Mouse (Mus musculus): Measurements from ENCODE around the gene Rbms1.

Gene Rbms1

DNA sequence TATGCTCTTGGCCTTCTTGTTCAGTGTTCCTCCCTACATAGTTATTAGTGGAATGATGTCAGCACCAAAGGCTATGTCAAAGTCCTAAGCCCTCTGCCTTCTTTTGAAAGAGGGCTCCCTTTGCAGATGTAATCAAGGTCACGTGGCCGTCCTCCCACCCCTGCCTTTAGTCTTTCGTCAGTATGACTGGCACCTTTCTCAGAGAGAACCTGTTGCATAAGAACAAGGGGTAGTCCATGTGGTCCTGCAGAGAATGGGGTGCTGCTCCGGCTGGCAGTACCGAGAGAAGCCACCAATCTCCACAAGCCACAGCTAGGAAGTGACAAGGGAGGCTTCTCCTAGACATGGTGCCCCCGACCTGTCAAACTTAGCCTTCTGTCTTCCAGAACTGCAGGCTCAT lies 154.2 kb downstream of the Rbms1 start:
- no peak for DNase-seq (ENCODE audit: low spot score in 2 of 2)

DNA sequence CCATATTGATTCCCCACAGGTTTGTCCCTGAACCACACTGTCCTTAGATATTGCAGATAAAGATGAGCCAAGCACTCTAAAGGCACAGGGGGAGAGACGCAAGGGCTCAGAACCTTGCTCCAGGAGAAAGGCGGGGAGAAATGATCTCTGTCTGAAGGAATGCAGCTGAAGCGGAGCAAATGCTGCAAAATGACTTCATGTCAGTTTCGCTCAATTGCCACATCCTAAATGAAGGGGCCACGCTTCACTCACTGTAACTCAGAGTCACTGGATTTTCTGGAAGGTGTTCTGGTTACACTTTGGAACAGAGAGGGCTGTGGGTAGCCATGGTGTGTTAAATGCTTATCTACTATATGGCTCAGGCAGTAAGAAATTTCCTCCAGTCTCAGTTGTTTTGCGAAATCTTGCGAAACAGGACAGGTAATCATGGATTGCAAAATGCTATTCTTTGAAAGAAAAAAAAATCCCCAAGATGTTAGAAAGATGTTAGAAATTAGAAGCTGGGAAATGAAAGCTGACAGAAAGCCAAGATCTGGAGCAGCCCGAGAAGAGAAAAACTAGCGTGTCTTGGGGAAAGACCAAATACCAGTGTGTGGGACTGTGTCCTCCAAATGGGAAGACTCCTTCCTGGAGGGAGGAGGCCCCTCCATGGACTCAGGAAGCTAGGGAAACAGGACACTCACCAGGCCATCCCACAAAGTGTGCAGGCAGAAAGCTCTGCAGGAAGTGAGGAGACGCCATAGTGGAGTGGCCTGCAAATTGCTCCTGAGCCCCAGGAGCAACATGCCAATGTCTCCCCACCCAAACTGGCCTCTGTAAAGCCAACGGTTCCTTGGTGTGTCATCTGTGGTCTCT lies 155.4 kb downstream of the Rbms1 start:
- no peak for DNase-seq (ENCODE audit: low spot score in 2 of 2)

DNA sequence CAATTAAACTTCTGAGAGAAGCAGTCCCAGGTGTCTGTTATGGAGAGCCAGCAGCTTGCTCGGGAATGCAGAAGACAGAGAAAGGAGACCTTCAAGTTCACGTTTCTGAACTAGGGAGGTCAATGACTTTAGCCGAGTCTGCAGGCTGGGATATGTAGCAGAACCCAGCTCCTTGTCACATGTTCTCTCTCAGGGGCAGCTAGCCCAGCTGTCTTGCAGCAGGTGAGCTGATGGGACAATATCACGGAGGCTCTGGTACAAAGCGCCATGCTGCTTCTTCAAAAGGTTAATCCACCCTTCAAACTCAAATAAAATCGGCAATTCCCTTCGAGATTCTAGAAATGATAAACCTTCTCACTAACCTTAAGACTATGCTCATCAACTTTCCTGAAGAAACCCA lies 158.2 kb downstream of the Rbms1 start:
- DNase-seq (ENCODE audit: low spot score in 2 of 2), result no peak

DNA sequence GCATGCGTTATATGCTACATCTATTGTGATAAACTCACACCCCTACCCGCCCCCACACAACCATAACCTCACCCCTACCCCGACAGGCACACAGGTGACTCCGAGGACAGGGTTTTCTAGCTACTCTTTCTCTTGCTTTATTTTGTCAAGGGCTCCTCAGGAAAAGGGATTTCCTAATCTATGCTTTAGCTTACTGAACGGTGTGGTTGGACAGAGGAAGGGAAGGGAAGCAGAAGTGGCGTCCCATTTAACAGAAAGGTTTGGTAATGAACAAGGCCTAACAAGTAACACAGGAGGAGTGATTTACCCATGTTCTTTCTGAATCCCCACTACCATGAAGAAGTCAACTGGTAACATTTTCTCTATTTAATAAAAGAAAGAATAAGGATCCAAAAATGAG lies 159.6 kb downstream of the Rbms1 start:
- DNase-seq (ENCODE audit: low spot score in 2 of 2), result no peak

DNA sequence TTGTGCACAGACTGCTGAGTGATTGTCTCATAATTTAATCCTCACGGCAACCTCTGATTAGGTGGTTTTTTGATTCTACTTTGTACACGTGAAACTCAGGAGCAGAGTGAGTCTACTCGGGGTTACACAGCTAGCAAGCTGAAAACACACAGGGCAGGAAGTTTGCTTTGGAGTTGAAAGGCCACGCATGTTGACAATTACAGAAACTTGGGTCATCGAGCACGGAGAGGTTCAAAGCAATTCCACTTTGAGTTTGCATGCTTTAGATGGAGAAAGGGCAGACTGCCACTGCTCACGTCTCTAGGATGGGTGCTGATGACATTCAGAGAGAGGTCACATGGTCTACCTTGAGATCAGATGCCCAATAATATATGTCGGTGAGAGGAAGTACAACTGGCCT lies 160.2 kb downstream of the Rbms1 start:
- no peak for DNase-seq (ENCODE audit: low spot score in 2 of 2)

DNA sequence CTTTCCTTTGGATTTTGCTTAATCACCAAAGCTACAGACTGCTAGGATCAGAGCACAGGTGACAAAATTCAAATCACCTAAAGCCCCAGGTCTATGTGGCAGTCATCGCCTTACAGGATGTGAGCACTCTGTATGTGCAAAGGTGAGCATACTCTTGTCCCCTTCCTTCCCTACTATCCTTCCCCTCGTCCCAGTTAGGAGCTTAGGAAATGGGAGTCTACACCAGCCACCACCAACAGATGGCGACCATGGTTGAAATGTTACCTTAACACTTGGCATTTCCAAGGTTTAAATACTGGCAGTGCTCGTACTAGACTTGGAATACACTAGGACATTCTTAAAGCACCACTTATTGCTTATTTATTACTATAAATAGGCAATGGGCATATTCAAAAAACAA lies 160.8 kb downstream of the Rbms1 start:
- DNase-seq (ENCODE audit: low spot score in 2 of 2), result peak in 1 of 2 experiments; percentile 44

DNA sequence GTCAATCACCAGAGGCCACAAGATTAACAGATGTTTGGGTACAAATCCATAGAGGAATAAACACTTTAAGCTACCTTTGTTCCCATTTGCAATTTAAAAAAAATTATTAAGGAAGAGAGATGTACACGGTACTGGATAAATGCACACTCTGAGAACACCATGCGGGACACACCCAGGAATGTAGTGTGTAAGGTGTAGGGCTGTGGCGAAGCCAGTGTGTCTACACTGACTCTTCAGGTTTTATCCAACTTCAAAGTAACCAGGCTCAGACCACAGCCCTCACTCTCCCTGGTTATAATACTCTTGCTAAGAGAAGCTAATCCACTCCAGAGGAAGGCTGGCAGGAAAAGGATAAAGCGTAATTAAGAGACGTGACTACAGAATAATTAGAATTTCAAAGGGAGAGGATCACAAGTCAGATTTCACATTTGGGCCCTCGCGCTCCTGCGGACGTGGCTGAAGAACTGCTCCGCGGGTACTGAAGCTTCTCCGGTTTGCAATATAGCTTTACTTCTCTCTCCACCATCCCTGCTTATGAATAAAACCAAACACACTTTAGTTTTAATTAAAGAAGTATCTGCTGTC lies 161.3 kb downstream of the Rbms1 start:
- DNase-seq (ENCODE audit: low spot score in 2 of 2), result no peak

DNA sequence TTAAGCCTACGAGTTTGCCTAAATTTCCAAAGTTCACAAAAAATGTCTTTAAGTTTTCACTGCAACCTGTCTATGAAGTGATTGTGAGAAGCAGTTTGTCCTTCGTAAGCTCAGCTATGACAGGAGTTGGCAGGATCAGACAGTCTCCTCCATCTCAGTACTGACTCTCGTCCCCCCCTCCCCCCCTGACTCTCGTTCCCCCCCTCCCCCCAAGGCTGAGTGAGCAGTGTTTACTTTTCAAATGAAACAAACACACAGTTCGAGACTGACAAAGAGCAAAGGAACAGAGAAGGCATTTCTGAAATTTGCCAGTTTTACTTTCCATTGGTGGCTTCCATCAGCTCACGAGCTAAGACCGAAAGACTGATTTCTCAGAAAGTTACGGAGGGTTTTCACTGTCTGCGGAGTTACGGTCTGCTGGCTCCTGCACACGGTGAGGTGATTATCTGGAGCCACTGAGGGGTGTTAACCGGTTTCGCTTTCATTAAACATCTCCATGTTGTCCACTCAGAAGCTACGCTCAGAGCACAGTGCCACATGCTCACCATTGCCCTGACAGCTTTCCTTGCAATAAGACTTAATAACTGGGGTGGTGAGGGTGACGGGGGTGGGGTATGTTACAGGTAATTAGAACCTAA lies 162.0 kb downstream of the Rbms1 start:
- DNase-seq (ENCODE audit: low spot score in 2 of 2), result no peak

DNA sequence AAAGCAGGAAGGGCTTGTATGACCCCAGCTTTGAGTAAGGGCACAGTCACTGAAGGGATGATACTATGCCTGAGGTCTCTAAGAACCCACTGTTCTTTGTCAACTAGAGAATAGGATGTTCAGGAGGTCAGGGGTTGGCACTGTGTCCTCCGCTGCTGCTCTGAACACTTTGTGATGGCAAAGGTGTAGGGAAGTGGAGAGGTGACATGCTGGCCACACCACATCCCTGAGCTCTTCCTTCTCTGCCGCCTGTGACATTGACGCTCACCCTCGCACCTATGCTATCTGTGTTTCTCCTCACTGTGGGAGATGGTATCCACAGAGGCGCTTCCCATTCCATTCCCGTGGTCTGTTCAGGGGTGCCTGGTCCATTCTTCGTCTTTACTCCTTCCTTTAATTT lies 163.2 kb downstream of the Rbms1 start:
- no peak for DNase-seq (ENCODE audit: low spot score in 2 of 2)

DNA sequence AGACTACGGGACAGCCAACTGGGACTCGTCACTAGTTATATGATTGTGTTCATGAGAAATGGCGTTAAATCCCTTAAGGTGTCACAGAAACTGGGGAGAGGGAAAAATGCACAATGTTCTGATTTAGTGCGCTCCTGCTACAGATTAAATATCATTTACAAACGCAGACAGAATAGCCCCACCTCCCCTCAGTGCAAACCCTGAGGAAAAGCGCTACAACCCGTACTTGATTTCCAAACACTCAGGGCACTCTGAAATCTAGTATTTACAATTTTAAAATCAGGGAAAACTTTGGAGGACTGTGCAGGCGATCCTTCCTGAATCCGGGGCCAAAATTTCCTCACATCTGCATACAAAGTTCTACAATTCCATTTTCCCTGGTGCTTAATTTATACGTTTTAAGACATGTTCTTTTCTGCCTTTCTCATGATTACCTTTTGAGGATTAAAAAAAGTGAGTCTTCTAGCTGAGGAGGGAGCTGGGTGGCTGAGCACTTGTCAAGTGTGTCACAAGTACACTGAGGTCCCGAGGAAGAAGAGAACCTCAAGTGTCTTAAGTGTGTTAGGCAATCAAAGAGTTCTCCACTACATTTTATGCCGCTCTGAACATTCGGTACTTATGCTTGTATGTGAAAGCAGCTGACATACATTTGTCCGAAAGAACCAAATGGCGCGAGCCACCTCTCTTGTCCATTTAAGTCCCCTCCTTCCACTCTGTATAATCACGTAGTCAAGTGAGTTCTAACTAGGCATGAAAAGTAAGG lies 164.0 kb downstream of the Rbms1 start:
- DNase-seq (ENCODE audit: low spot score in 2 of 2), result no peak

DNA sequence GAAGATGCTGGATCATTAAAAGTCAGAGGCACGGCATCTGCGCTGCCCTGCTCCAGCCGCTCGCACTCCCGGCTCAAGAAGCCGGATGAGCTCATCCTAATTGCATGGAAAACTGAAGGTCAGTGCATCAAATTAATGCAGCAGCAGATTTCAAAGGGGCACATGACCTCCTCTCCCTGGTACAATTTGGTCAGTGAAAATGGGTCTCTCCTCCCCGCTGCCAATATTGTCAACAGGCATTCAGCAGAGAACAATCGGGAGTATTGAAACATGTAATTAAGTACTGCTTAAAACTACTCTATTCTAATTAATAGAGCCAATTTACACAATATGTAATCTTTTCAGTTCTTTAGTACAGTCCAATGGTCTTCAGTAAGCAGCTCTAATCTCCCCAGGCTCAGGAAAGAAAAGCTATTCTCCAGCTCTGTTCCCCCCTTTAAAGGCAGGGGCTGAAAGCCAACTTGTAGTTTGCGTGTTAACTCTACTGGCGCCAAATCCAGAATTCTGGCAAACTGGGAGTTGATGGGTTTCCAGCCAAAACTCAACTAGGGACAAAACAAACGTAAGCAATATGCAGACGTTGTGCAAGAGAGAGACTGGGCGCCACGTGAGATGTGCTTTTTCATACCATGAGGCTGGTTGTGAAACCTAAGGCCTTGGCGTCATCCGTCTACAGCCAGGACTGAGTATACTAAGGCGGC lies 165.9 kb downstream of the Rbms1 start:
- DNase-seq (ENCODE audit: low spot score in 2 of 2), result no peak

DNA sequence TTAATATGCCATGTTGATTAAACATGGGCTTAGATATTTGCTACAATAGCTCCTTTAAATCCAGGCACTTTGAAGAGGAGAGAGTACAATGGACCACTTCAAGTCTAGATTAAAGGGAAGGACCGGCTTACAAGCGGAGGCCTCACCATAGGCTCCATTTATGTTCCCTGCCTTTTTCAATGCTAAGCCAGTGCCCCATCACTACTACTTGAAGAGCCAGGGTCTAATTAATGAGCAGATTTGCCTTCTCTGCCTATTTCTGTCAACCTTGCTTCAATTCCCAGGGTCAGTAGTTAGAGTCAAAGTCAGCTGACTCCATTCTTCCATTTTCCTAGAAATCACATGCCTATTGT lies 166.4 kb downstream of the Rbms1 start:
- no peak for DNase-seq (ENCODE audit: low spot score in 2 of 2)

DNA sequence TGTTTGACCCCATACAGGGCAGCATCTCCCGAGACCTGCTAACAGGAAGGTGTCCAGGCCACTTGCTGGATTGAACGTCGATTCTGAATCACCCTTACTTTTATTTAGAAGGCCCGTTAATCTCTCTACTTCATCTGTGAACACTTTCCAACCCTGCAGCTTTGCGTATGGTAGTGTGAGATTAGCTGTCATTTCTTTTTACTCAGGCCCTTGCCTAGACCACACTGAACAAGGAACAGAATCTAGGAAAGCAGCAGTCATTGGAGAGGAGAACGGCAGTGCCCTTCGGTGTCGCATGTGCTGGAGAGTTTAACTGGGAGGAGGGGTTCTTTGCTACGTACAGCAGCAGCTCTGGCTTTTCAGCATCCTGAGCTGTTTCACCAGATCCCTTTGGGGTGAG lies 167.1 kb downstream of the Rbms1 start:
- no peak for DNase-seq (ENCODE audit: low spot score in 2 of 2)

DNA sequence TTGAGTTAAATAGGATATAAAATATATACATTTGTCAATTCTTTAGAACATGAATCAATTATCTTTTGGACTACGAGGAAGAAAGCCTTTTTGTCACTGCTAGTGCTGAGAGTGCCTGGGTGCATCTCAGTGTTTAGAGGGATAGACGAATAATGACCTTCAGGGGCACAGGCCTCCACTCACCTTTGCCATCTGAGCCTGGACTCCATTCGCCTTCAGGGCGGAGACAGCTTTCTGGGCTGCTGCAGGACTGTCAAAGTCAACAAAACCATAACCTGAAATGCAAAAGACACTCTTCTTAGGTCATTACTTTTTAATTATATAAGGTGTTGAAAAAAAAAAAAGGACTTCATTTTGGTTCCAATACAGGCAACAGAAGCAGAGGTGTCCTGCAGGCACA lies 170.5 kb downstream of the Rbms1 start:
- no peak for DNase-seq (ENCODE audit: low spot score in 2 of 2)

DNA sequence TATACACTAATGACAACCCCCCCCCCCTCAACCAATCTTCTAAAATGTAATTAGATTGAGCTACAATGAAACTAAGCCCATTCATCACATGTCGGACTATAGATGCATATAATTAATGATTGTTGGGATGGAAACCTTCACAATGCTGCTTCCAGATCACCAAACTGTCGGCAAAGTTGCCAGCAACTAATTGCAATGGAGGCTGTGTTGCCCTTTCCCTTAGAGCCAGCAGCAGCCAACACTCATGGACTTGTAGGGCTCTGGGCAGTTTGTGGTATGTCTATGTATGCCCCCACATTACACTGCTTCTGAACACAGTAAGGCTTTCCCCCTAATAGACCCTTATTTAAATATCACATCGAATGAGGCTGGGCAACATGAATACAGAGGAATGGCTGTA lies 173.9 kb downstream of the Rbms1 start:
- DNase-seq (ENCODE audit: low spot score in 2 of 2), result no peak

DNA sequence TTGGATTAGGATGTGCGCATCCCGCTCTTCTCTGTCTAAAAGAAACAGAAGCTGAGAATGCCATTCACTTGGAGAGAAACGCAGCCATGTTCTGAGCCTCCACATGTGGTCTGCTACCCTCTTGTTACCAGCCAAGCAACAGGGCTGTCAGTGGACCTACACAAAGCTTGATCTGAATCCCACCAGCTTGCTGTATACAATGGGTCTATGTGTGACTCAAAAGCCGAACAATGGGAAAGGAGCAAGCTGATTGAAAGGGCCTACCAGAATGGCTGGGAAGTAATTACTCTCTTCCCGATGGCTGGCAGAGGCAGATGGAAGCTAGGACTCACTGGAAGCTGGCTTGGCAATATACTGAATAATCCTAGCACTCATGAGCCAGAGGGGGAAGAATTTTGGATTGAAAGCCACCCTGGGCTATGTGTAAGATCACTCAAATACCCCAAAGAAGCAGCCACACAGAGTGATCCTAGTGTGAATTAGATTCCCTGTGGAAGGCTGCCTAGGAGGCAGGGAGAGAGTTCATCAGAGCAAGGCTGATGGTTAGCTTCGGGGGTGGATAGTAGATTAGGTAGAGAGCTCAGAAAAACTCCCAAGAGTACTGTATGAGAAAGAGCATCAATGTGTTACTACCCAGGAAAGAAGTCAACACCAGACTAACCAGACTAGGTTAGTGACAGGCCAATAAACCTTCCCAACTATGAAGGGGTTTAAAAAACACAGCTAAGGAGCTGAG lies 174.7 kb downstream of the Rbms1 start:
- no peak for DNase-seq (ENCODE audit: low spot score in 2 of 2)

DNA sequence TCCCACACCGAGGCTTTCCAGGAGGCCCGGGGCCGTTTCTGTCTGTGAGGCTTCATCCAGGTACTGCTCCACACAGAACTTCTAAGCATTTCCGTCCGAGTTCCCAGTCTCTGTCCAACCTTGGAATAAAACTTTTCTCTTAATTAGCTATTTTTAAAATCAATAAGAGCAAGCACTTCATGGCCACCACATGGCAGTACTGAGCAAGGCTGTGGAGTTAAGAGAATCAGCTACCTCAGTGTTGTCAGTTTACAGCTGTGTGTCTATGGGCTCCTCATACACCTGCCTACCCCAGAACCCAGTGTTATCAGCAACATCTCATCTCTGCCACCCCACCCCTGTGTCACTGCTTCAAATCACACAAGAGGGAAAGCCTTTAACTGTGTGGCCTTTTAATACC lies 175.9 kb downstream of the Rbms1 start:
- no peak for DNase-seq (ENCODE audit: low spot score in 2 of 2)

DNA sequence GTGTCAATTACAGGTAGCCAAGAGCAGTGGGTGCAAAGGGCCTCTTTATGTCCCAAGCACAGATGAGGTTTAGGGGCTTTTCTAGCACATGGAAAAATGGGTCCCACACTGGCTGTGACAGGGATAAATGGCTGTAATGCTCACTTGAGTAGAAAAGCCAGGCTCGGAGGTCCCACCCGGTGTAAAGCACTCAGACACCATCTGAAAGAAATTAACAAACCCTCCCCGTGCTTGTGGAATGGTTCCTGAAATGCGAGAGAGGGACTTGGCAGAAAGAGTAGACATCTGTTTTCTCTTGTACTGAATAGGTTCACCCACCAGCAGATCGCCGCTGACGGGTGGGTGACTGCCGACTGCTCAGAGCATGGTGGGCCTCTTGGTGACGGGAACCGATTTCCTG lies 176.7 kb downstream of the Rbms1 start:
- peak in 1 of 2 experiments; percentile 23 for DNase-seq (ENCODE audit: low spot score in 2 of 2)

DNA sequence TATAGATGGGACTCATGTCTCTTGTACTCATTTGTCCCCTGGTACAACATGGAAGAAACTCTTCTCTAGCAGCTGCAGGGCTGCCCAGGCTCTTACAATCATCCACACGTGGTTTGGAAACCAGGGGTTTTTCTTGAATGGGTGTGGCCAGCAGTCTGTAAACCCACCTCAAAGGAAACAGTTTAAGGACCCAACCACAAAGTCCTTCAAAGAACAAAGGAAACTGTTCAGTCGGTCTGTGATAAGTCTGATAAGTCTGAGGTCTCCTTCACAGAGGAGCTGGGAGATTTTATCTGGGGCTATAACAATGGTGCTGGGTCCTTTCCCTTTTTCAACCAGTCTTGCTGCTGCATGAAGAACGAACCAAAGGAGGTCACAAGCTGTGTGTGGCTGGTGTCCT lies 188.5 kb downstream of the Rbms1 start:
- DNase-seq (ENCODE audit: low spot score in 2 of 2), result no peak

DNA sequence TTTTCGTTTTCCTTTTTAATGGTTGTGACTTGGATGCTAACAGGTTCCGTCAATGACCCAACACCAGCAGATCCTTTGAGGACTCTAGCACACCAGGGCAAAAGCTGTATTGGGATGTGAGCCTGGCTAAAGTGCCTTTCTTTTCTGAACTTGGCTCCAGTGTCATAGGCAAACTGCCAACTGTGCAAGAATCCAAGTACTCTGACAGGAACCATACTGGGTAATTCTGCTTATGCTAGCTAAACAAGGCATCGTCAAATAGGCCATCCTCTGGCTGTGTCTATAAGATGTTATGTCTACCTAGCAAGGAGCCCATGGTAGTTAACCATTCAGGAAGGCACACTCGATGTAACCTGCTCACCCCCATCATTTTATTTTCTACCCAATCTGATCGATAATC lies 189.4 kb downstream of the Rbms1 start:
- no peak for DNase-seq (ENCODE audit: low spot score in 2 of 2)

DNA sequence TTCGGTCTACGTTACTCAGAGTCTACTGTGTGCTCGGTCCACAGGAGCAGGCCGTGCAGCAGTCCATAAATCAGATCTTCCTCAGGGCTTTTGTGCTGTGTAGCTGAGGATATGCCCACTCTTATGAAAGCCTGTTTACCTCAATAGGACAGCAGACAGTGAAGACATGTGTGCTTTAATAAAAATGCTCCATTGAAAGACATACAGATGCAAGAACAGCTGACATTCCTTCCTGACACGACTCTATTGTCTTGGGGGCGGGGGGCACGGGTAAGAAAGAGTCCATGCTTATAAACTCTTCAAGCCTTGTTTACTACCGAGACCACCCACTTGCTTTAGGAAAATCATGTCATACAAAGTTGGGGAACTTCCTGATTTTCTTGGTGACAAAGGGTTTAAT lies 196.6 kb downstream of the Rbms1 start:
- DNase-seq (ENCODE audit: low spot score in 2 of 2), result no peak
